Mouse (Mus musculus) left cerebral cortex, adult 6 months (tissue): Measurements from ENCODE around the gene B3galt2. TPM values are rescaled to one million over a fixed set of nuclear protein-coding genes. Genes with fewer than 3 reads are reported as not detected.

Experiments
- long read RNA-seq, 2 experiments: library from polyadenylated mRNA; unstranded; transcript quantifications; one replicate each; pipeline ENCODE4 v2.0.0; 2019 to 2020
- polyA plus RNA-seq: library from polyadenylated mRNA; unstranded; fragments of <200 nt; fragmentation: Nextera tagmentation; gene quantifications from 2 replicates; pipeline ENCODE4 v1.2.3, GENCODE M21; 2021

Gene B3galt2
- polyA plus RNA-seq: 5.8 and 9.2 TPM in 2 replicates
- long read RNA-seq, experiment 1, full-length matches to known transcripts: 132 of 155 reads
- long read RNA-seq, experiment 1, partial matches to known transcripts: 2 of 155 reads
- long read RNA-seq, experiment 1, other reads (novel, unspliced or antisense): 21 of 155 reads
- long read RNA-seq, experiment 2, full-length matches to known transcripts: 30 of 75 reads
- long read RNA-seq, experiment 2, partial matches to known transcripts: 24 of 75 reads
- long read RNA-seq, experiment 2, other reads (novel, unspliced or antisense): 21 of 75 reads

GRCm38 (mm10) chr1:143640650-143641407 lies at the start of gene B3galt2:
B3galt2 (plus strand) TSS chr1:143640664.

GRCm38 (mm10) chr1:143702741-143703262 lies 62.3 kb downstream of the B3galt2 start, which contains the start of gene Cdc73:
Cdc73 (minus strand) TSS chr1:143702893.

Other genes with a start within 250 kb of the B3galt2 start
- gene Cdc73, start 62.2 kb downstream of the B3galt2 start, polyA plus RNA-seq: 2.9 and 4.2 TPM in 2 replicates
- 257 and 268 TPM in 2 replicates for gene Glrx2, start 75.7 kb downstream of the B3galt2 start, polyA plus RNA-seq
- 5.5 and 5.9 TPM in 2 replicates for gene Trove2, start 136.4 kb downstream of the B3galt2 start, polyA plus RNA-seq
- 99.8 and 111 TPM in 2 replicates for gene Uchl5, start 136.6 kb downstream of the B3galt2 start, polyA plus RNA-seq